Mouse (Mus musculus): ENCODE data around the gene Ubxn6. TPM values are rescaled to one million over a fixed set of nuclear protein-coding genes. Genes with fewer than 3 reads are reported as not detected.

The Ubxn6 gene
- polyA plus RNA-seq (2012; ENCODE audit: low replicate concordance): 34.3 and 40.9 TPM in 2 replicates

DNA sequence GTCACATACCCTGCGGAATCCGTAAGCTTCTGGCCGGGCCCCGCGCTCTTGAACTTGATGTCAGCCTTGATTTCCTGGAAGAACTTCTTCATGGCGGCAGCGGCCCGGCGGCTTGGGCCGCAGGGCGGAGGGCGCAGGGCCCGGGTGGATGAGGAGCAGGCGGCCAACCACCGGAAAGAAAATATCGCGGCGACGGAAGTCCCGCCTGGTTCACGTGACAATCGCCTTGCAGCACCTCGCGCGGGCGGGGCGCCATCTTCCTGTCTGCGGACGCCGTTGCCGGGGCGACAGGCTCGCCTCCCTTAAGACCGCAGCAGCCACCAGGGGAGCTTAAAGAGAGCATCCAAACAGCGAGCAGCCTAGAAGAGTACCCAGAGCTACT is at the start of gene Ubxn6:
Gene Ubxn6 (minus strand): TSS at position 202 of the 382 bp plus-strand sequence.

GRCm38 (mm10) chr17:56121826-56122225 is 47.0 kb upstream of the Ubxn6 start, which contains the start of gene Lrg1:
Lrg1 (minus strand) TSS chr17:56122001.

GRCm38 (mm10) chr17:56117251-56117710 is 42.5 kb upstream of the Ubxn6 start, which contains the start of gene Plin5:
Plin5 (minus strand) TSS chr17:56117596.

DNA sequence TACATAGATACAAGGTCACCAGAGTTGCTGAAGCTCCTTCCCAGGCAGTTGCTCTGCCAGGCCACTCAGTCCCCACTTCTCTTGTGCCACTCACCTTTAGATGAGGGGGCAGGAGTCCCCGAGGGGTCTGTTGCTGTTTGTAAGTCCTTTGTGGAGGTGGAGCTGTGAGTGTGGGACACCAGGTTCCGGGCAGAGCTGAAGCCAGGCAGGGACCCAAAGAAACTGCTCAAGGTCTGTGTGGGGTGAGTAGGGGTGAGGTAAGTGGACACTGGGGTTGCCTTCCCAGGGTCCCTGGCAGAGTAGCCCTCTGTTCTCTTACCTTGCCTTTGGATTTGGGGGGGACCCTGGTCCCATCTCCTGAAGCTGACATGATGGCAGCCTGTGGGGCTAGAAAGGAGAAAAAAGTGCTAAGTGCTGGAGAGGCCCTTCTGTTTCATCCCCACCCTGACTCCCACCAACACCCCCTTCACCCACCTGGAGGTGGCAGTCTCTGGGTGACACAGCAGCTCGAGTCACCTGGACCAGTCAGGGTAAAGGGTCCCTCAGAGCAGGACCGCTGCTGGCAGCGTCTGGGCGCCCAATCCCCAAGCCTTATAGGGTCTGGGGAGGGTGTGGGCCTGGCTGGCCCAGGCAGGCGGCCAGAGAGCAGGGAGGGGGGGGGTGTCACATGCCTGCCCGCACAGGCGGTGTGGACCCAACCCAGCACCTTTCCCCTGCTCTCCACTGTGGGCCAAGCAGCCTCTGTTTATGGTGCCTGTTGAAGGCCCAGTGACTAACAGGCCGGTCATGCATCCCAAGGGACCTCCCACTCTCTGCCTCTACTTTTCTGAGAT is 34.6 kb upstream of the Ubxn6 start, which contains the start of gene Plin4:
Gene Plin4 (minus strand): TSS at position 585 of the 833 bp plus-strand sequence.

GRCm38 (mm10) chr17:56078880-56079795 is 4.3 kb upstream of the Ubxn6 start, which contains the start of gene Hdgfl2:
Hdgfl2 (plus strand) TSS chr17:56079634.

DNA sequence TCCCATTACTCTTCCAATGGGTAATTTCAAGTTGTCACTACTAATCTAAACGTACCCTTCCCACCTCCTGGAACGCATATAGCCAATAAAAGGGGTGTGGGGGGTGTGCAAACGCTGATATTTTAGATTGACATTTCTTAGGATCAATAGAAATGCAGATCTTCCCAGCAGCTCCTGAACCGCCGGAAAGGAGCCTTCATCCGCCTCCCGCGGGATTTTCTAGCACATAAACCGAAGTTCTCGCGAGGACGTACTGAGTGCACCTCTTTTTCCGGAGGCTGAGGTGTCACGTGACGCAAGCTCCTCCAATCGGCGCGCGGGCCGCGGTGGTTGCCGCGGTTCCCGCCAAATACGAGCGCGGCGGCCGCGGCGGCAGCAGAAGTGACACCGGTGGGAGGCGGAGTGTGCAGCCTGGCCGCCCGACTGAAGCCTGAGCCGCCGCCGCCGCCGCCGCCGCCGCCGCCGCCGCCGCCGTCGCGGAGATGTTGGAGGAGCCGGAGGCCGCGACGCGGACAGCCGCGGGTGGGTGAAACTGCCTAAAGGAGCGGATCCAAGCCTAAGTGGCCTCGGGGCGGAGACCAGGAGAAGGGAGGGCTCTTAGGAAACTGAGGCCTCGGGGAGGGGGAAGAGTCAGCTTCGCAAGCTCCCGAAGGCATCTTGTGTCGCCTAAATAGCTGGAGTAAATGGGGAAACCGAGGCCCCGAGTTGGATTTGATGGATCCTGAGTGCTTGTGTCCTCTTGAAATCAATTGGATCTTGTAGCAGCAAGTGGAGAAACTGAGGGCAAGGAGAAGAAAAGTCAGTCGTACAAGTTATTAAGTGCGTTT is 34.6 kb downstream of the Ubxn6 start, which contains the start of gene Chaf1a:
Gene Chaf1a (plus strand): TSS at position 410 of the 827 bp plus-strand sequence.

DNA sequence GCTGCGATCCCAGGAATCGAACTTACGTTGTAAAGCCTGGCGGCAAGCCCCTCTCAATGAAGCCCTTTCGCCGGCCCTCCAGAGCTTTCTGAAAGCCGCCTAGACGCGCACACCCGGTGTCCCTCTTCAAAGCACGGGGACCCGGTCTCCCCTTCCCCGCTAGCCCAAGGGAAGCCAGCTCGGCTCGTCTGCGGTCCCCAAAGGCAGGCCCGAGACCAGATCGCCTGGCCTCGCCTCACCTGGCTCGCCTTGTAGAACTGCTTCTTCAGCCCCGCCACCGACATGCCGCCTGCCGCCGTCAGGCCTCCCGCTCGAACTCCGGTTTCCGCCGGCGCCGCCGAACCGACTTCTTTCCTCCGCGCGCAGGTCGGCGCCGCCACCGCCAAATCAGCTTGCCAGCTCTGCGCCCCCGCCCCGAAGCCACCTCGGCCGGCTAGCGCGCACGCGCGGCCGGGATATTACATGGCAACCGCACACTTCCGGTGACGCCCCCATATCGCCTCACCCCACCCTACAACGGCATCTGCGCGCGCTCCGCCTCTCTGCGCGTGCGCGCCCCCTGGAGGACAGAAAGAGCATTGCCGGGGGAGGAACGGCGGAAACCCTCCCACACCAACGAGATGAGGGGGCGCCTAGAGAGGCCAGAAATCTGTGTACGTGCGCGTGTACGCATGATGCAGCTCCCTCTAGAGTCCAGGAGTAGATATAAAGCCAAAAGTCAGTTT is 38.5 kb downstream of the Ubxn6 start, which contains the start of gene Sh3gl1:
Gene Sh3gl1 (minus strand): TSS at position 460 of the 725 bp plus-strand sequence.

Other genes with a start within 250 kb of the Ubxn6 start
- gene Zfp119a, start 196.1 kb downstream of the Ubxn6 start, polyA plus RNA-seq (2012; ENCODE audit: low replicate concordance): 0.08 and 0.11 TPM in 2 replicates
- 1.2 TPM in 1 of 2 replicates, not detected in the other for gene Zfp959, start 182.9 kb downstream of the Ubxn6 start, polyA plus RNA-seq (2012; ENCODE audit: low replicate concordance)
- gene Zfp119b, start 125.5 kb downstream of the Ubxn6 start, polyA plus RNA-seq (2012; ENCODE audit: low replicate concordance): 0.09 TPM in 1 of 2 replicates, not detected in the other
- gene Ebi3, start 122.4 kb downstream of the Ubxn6 start, polyA plus RNA-seq (2012; ENCODE audit: low replicate concordance): 14.7 and 15.6 TPM in 2 replicates
- gene Yju2, start 115.9 kb downstream of the Ubxn6 start, polyA plus RNA-seq (2012; ENCODE audit: low replicate concordance): 15.2 and 32.7 TPM in 2 replicates
- 0.32 and 1.6 TPM in 2 replicates for gene Shd, start 104.6 kb downstream of the Ubxn6 start, polyA plus RNA-seq (2012; ENCODE audit: low replicate concordance)
- not detected in 2 replicates for gene Fsd1, start 88.5 kb downstream of the Ubxn6 start, polyA plus RNA-seq (2012; ENCODE audit: low replicate concordance)
- 0.38 and 0.97 TPM in 2 replicates for gene Stap2, start 69.4 kb downstream of the Ubxn6 start, polyA plus RNA-seq (2012; ENCODE audit: low replicate concordance)
- gene Mpnd, start 69.3 kb downstream of the Ubxn6 start, polyA plus RNA-seq (2012; ENCODE audit: low replicate concordance): 23.3 and 25.1 TPM in 2 replicates
- 80.1 and 88.3 TPM in 2 replicates for gene Sh3gl1, start 38.4 kb downstream of the Ubxn6 start, polyA plus RNA-seq (2012; ENCODE audit: low replicate concordance)
- gene Chaf1a, start 34.6 kb downstream of the Ubxn6 start, polyA plus RNA-seq (2012; ENCODE audit: low replicate concordance): 28.2 and 45.2 TPM in 2 replicates
- 103 and 249 TPM in 2 replicates for gene Hdgfl2, start 4.6 kb upstream of the Ubxn6 start, polyA plus RNA-seq (2012; ENCODE audit: low replicate concordance)
- gene Plin4, start 34.8 kb upstream of the Ubxn6 start, polyA plus RNA-seq (2012; ENCODE audit: low replicate concordance): not detected in 2 replicates
- gene Plin5, start 42.6 kb upstream of the Ubxn6 start, polyA plus RNA-seq (2012; ENCODE audit: low replicate concordance): 0.19 TPM in 1 of 2 replicates, not detected in the other
- gene Lrg1, start 47.0 kb upstream of the Ubxn6 start, polyA plus RNA-seq (2012; ENCODE audit: low replicate concordance): 52.9 and 55.2 TPM in 2 replicates
- 6.4 and 7.7 TPM in 2 replicates for gene Sema6b, start 65.3 kb upstream of the Ubxn6 start, polyA plus RNA-seq (2012; ENCODE audit: low replicate concordance)
- 1.6 and 2.5 TPM in 2 replicates for gene Tnfaip8l1, start 87.4 kb upstream of the Ubxn6 start, polyA plus RNA-seq (2012; ENCODE audit: low replicate concordance)
- 15.6 and 36.0 TPM in 2 replicates for gene Mydgf, start 108.9 kb upstream of the Ubxn6 start, polyA plus RNA-seq (2012; ENCODE audit: low replicate concordance)
- gene Dpp9, start 143.9 kb upstream of the Ubxn6 start, polyA plus RNA-seq (2012; ENCODE audit: low replicate concordance): 45.8 and 114 TPM in 2 replicates
- gene Fem1a, start 181.8 kb upstream of the Ubxn6 start, polyA plus RNA-seq (2012; ENCODE audit: low replicate concordance): 16.0 and 29.3 TPM in 2 replicates
- gene Ticam1, start 201.8 kb upstream of the Ubxn6 start, polyA plus RNA-seq (2012; ENCODE audit: low replicate concordance): 20.8 and 31.5 TPM in 2 replicates
- 8.5 and 12.1 TPM in 2 replicates for gene Plin3, start 217.8 kb upstream of the Ubxn6 start, polyA plus RNA-seq (2012; ENCODE audit: low replicate concordance)
- gene Arrdc5, start 225.3 kb upstream of the Ubxn6 start, polyA plus RNA-seq (2012; ENCODE audit: low replicate concordance): not detected in 2 replicates
- 42.3 and 96.8 TPM in 2 replicates for gene Uhrf1, start 228.3 kb upstream of the Ubxn6 start, polyA plus RNA-seq (2012; ENCODE audit: low replicate concordance)